Mouse (Mus musculus): ENCODE data around the gene Nosip. TPM values are rescaled to one million over a fixed set of nuclear protein-coding genes. Genes with fewer than 3 reads are reported as not detected.

Nosip gene
- polyA plus RNA-seq (2015; fragmentation: Nextera tagmentation; extraction: Ambion mirVana), result 31.5 and 32.0 TPM in 2 replicates

- under 1% methylated on average over 31 of the region's 31 CpGs for WGBS (ENCODE audit: insufficient replicate concordance)
- H3K4me2 ChIP-seq, result peak within 1 kb of the TSS; percentile 78
- H3K9ac ChIP-seq, result peak within 1 kb of the TSS; percentile 64
- peak; percentile 88 for ATAC-seq (ENCODE audit: low read depth)
- peak; percentile 93 for DNase-seq
- no peaks in the 10 kb centered on the region for H3K9me3 ChIP-seq (replicated peaks)
- peak within 1 kb of the TSS; percentile 74 for H3K27ac ChIP-seq
- peak within 1 kb of the TSS; percentile 73 for H3K4me3 ChIP-seq (replicated peaks)
- H3K36me3 ChIP-seq, result no peaks in the 10 kb centered on the region
- peaks cover 51% of the 10 kb centered on the region for H3K4me1 ChIP-seq (replicated peaks)
- no peaks in the 10 kb centered on the region for H3K27me3 ChIP-seq
These were observed at the start of gene Nosip, which contains the start of gene Prrg2 for GRCm38 (mm10) chr7:45062239-45062835. Gene Nosip (plus strand): TSS chr7:45062429. Gene Prrg2 (minus strand): TSS chr7:45062677.

DNA sequence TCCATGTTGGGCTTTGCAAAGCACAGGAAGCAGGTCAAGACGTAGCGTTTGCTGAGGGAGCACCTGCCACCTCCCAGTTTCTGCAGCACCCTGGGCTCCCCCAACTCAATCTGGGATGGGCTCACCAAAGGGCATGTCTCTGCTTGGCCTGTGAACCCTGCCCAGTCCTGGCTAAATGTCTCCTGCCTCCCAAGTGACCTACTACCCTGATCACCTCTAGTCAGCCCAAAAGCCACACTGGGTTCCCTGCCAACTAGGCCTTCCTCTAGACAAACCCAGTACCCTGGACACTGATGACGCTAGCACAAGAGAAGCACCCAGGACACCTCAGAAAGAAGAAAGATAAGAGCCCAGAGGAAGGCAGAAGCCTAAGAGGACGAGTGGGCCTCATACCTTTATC is 49.4 kb upstream of the Nosip start:
- ATAC-seq (ENCODE audit: low read depth), result no peak
- DNase-seq, result no peak
- peak overlapping the region; percentile 28 for H3K4me2 ChIP-seq
- H3K4me1 ChIP-seq (replicated peaks), result peaks cover 50% of the 10 kb centered on the region
- H3K27me3 ChIP-seq, result no peaks in the 10 kb centered on the region
- H3K27ac ChIP-seq, result peak overlapping the region; percentile 97
- H3K9ac ChIP-seq, result peak overlapping the region; percentile 96
- H3K4me3 ChIP-seq (replicated peaks), result no peak overlapping the region
- H3K36me3 ChIP-seq, result peaks cover 62% of the 10 kb centered on the region
- no peaks in the 10 kb centered on the region for H3K9me3 ChIP-seq (replicated peaks)
- WGBS (ENCODE audit: insufficient replicate concordance), result 65% methylated on average over 4 of the region's 4 CpGs

GRCm38 (mm10) chr7:45013366-45014095 is 48.7 kb upstream of the Nosip start:
- DNase-seq, result no peak

GRCm38 (mm10) chr7:45014096-45014451 is 48.2 kb upstream of the Nosip start:
- Histone ChIP-seq H3K9ac (peak overlapping the region; percentile 96; the same call in 1 of the 2 replicates), H3K9me3 (replicated peaks) (no peaks in the 10 kb centered on the region), H3K27me3 (peaks cover 11% of the 10 kb centered on the region), H3K4me2 (peak overlapping the region; percentile 97; the same call in 1 of the 2 replicates), H3K4me3 (replicated peaks) (0 out of 2 replicates have a peak overlapping the region, but pooled peaks have one; percentile 92), H3K27ac (peak overlapping the region; percentile 97), H3K4me1 (replicated peaks) (peaks cover 63% of the 10 kb centered on the region), H3K36me3 (peaks cover 50% of the 10 kb centered on the region)
- ATAC-seq (ENCODE audit: low read depth) (no peak), DNase-seq (no peak)
- WGBS (ENCODE audit: insufficient replicate concordance), result 93% methylated on average over 3 of the region's 3 CpGs

More at GRCm38 (mm10) chr7:45013366-45014095, 48.7 kb upstream of the Nosip start:
- Histone ChIP-seq H3K27ac (peak overlapping the region; percentile 97), H3K36me3 (peaks cover 55% of the 10 kb centered on the region), H3K9me3 (replicated peaks) (no peaks in the 10 kb centered on the region), H3K4me2 (peak overlapping the region; percentile 28), H3K4me1 (replicated peaks) (peaks cover 57% of the 10 kb centered on the region), H3K27me3 (peaks cover 6% of the 10 kb centered on the region), H3K9ac (peak overlapping the region; percentile 96), H3K4me3 (replicated peaks) (no peak overlapping the region)
- whole genome bisulfite sequencing (ENCODE audit: insufficient replicate concordance), result 90% methylated on average over 16 of the region's 16 CpGs
- no peak for ATAC-seq (ENCODE audit: low read depth)

GRCm38 (mm10) chr7:45015344-45015956 is 46.8 kb upstream of the Nosip start:
- WGBS (ENCODE audit: insufficient replicate concordance), result under 1% methylated on average over 20 of the region's 20 CpGs
- Histone ChIP-seq H3K9me3 (replicated peaks) (no peaks in the 10 kb centered on the region), H3K4me3 (replicated peaks) (peak overlapping the region; percentile 92), H3K9ac (peak overlapping the region; percentile 96), H3K4me1 (replicated peaks) (peaks cover 60% of the 10 kb centered on the region), H3K4me2 (peak overlapping the region; percentile 97), H3K27me3 (peaks cover 25% of the 10 kb centered on the region), H3K27ac (peak overlapping the region; percentile 97), H3K36me3 (peaks cover 36% of the 10 kb centered on the region)
- ATAC-seq (ENCODE audit: low read depth) (no peak), DNase-seq (no peak)

DNA sequence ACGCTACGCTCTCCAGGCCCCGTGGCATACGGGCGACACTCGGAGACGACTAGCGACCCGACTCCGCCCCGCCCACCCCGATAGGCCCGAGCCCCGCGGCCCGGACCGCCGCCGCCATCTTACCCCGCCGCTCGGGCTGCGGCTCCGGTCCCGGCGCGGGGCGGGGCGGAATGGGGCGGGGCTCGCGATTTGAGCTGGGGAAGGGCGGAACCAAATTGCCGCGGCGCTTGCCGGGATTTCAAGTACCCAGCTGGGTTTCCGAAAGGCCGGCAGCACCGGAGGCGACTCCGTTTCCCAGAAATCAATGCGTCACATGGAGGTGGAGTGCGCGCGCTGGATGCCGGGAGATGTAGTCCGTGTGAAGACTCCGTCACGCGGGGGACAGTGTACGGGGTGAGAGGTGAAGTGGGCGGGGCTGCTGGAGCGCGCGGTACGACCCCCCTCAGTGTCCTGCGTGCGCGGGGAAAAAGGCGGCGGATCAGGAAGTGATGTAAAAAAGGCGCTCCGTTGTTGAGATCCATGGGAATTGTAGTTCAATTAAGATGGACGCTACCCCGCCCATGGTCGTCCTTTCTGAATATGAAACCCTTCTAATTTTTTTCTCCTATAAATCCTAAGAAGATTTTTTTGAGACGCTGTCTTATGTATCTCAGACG is 46.1 kb upstream of the Nosip start, which contains the start of gene Scaf1:
Gene Scaf1, minus strand, starts transcription at position 407 of the 656 bp plus-strand sequence.
- H3K9ac ChIP-seq, result peak within 1 kb of the TSS; percentile 96
- DNase-seq, result peak; percentile 99
- peaks cover 31% of the 10 kb centered on the region for H3K27me3 ChIP-seq
- H3K9me3 ChIP-seq (replicated peaks), result no peaks in the 10 kb centered on the region
- peak within 1 kb of the TSS; percentile 97 for H3K4me2 ChIP-seq
- peak within 1 kb of the TSS; percentile 97 for H3K27ac ChIP-seq
- peaks cover 60% of the 10 kb centered on the region for H3K4me1 ChIP-seq (replicated peaks)
- WGBS (ENCODE audit: insufficient replicate concordance), result under 1% methylated on average over 68 of the region's 69 CpGs
- peak; percentile 77 for ATAC-seq (ENCODE audit: low read depth)
- H3K4me3 ChIP-seq (replicated peaks), result peak within 1 kb of the TSS; percentile 92
- peaks cover 29% of the 10 kb centered on the region for H3K36me3 ChIP-seq

DNA sequence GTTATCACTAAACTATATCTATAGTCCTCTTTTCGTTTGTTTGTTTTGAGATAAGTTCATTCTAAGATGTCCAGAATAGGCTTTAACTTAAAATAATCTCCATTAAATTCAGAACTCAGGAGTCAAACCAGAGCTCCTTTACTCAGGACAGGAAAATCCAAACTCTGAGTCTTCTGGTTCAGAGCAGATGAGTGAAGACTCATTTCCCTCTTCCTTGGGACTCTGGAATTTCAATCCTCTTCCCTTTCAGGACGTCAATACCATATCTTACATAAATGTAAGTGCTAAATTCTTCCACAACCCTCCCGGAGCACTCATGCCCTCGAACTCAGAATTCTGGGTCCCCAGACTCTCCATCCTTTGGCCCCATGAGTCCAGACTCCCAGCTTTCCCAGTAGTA is 45.5 kb upstream of the Nosip start:
- Histone ChIP-seq H3K36me3 (peaks cover 23% of the 10 kb centered on the region), H3K4me1 (replicated peaks) (peaks cover 60% of the 10 kb centered on the region), H3K27ac (peak overlapping the region; percentile 97), H3K4me2 (peak overlapping the region; percentile 97), H3K9ac (peak overlapping the region; percentile 96), H3K27me3 (peaks cover 33% of the 10 kb centered on the region), H3K4me3 (replicated peaks) (peak overlapping the region; percentile 92), H3K9me3 (replicated peaks) (no peaks in the 10 kb centered on the region)
- ATAC-seq (ENCODE audit: low read depth) (no peak), DNase-seq (no peak)
- WGBS (ENCODE audit: insufficient replicate concordance), result under 1% methylated on average over 4 of the region's 4 CpGs

DNA sequence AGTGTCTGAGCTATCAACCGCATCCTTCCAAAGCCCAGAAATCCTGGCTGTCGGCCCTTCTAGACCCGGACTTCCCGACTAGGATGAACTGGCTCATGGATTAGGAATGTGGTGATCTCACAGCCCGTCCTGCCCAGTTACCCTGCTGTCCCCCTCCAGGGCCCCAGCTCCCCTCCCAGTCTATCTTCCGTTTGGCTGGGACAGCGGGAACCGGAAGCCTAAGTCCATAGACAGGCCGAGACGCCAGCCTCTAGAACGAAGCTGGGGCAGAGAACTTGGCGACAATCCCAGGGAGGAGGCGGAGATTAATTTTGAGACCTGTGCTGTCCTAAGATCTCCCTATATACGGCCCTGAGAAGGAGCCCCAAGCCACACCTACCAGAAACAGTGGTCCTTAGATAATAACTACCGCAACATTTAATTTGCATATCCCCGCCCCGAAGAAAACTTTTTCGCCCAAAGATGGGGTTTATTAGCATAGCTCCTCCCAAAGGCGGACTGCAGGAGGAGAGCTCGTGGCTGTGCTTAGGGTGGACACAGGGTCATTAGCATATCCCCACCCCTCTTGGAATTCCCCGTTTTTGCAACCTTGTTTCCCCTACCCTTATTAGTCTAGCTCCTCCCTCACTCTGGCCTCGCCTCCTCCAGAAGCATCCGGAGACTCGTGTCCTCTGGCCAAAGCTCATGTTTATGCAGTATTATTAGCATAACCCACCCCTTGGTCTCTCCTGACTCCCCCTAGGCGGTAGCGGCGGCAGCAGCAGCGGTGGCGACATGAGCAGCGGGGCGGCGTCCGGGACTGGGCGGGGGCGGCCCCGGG is 44.8 kb upstream of the Nosip start, which contains the start of gene Rras:
Gene Rras, plus strand, starts transcription at position 720 of the 820 bp plus-strand sequence.
- Histone ChIP-seq H3K4me3 (replicated peaks) (peak within 1 kb of the TSS; percentile 92), H3K4me1 (replicated peaks) (peaks cover 58% of the 10 kb centered on the region)

DNA sequence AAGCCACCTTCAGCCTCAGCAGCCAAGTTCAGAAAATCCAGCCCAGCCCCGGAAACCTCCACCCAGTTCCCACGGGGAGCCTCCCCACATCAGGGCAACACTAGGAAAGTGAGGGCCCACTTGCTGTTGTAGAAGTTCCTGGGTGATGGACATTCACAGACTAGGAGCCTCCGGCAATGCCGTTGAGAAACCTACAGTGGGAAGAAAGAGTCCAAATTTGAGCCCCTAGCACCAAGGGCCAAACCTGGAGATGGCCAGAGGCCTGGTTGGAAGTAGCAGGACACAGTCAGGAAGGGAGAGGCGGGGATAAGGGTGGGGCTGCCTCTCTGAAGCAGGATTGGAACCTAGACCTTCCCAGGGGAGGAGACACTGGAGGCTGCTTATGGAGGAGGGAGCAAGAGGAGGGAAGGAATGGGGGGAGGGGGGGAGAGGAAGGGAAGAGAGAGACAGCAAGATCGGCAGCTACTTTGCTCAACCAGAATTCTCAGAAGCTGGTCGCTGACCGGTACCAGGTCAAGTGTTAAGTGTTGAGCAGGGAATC is 43.1 kb upstream of the Nosip start:
- Histone ChIP-seq H3K4me3 (replicated peaks) (peak overlapping the region; percentile 92; the same call in 1 of the 2 replicates), H3K9me3 (replicated peaks) (no peaks in the 10 kb centered on the region), H3K27ac (peak overlapping the region; percentile 40), H3K9ac (peak overlapping the region; percentile 40; the same call in 1 of the 2 replicates), H3K36me3 (no peaks in the 10 kb centered on the region), H3K27me3 (peaks cover 33% of the 10 kb centered on the region), H3K4me2 (peak overlapping the region; percentile 97), H3K4me1 (replicated peaks) (peaks cover 43% of the 10 kb centered on the region)
- no peak for ATAC-seq (ENCODE audit: low read depth)
- no peak for DNase-seq
- WGBS (ENCODE audit: insufficient replicate concordance), result 25% methylated on average over 8 of the region's 8 CpGs

More for the DNA sequence above, 44.8 kb upstream of the Nosip start, which contains the start of gene Rras:
- Histone ChIP-seq H3K9ac (peak within 1 kb of the TSS; percentile 96), H3K27me3 (peaks cover 33% of the 10 kb centered on the region), H3K9me3 (replicated peaks) (no peaks in the 10 kb centered on the region), H3K36me3 (peaks cover 16% of the 10 kb centered on the region), H3K4me2 (peak within 1 kb of the TSS; percentile 97), H3K27ac (peak within 1 kb of the TSS; percentile 97)
- WGBS (ENCODE audit: insufficient replicate concordance), result under 1% methylated on average over 34 of the region's 36 CpGs
- ATAC-seq (ENCODE audit: low read depth), result peak; percentile 86
- DNase-seq, result peak; percentile 95

DNA sequence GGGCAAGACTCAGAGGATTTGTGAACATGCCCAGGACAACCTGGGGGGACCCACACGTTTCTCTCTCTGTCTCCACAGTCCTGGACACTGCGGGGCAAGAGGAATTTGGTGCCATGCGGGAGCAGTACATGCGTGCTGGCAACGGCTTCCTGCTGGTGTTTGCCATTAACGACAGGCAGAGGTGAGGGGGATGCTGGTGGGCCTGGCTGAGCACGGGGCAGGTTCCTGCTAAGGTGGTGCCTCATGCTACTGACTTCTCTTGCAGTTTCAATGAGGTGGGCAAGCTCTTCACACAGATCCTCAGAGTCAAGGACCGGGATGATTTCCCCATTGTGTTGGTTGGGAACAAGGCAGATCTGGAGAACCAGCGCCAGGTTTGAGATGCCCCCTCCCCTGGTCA is 42.0 kb upstream of the Nosip start:
- Histone ChIP-seq H3K4me2 (no peak overlapping the region), H3K9ac (no peak overlapping the region), H3K27me3 (peaks cover 33% of the 10 kb centered on the region), H3K36me3 (no peaks in the 10 kb centered on the region), H3K4me3 (replicated peaks) (no peak overlapping the region), H3K4me1 (replicated peaks) (peaks cover 33% of the 10 kb centered on the region), H3K27ac (no peak overlapping the region), H3K9me3 (replicated peaks) (no peaks in the 10 kb centered on the region)
- 63% methylated on average over 9 of the region's 9 CpGs for WGBS (ENCODE audit: insufficient replicate concordance)
- no peak for ATAC-seq (ENCODE audit: low read depth)
- no peak for DNase-seq

Data from liver, embryonic 13.5 days (tissue).